Mouse (Mus musculus) cerebellum, adult 11-12 months (tissue): ENCODE data around the gene Rbm19.

ENCODE experiments used
- DNase-seq: peaks from one replicate; pipeline ENCODE4 v3.0.0; 2022

Gene Rbm19

GRCm38 (mm10) chr5:120207492-120207891 lies 91.2 kb downstream of the Rbm19 start:
- DNase-seq = no peak

GRCm38 (mm10) chr5:120210668-120211067 lies 94.4 kb downstream of the Rbm19 start:
- DNase-seq = no peak

GRCm38 (mm10) chr5:120211182-120211581 lies 94.9 kb downstream of the Rbm19 start:
- no peak for DNase-seq

- no peak for DNase-seq
These were observed 98.2 kb downstream of the Rbm19 start for GRCm38 (mm10) chr5:120214511-120214910.

DNA sequence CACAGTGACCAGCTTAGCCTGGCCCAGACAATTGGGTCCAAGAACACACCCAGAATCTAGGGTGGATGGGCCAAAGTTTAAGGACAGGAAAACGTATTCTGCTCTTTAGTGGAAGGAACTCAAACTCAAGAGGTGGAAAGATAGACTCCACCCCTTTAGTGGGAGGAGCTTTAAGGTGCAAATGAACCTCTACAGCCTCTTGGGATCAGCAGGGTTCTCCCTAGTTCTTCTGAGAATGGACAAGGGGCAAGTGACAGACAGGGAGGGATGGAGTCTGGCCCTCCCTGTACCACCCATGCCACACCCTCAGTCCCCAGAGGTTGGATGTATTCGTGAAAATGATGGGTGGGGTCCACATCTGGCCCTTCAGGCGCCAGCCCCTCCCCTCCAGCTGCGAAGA lies 105.0 kb downstream of the Rbm19 start:
- no peak for DNase-seq

GRCm38 (mm10) chr5:120225383-120225782 lies 109.1 kb downstream of the Rbm19 start:
- no peak for DNase-seq

- DNase-seq = no peak
These were observed 112.5 kb downstream of the Rbm19 start for GRCm38 (mm10) chr5:120228613-120229409.

DNA sequence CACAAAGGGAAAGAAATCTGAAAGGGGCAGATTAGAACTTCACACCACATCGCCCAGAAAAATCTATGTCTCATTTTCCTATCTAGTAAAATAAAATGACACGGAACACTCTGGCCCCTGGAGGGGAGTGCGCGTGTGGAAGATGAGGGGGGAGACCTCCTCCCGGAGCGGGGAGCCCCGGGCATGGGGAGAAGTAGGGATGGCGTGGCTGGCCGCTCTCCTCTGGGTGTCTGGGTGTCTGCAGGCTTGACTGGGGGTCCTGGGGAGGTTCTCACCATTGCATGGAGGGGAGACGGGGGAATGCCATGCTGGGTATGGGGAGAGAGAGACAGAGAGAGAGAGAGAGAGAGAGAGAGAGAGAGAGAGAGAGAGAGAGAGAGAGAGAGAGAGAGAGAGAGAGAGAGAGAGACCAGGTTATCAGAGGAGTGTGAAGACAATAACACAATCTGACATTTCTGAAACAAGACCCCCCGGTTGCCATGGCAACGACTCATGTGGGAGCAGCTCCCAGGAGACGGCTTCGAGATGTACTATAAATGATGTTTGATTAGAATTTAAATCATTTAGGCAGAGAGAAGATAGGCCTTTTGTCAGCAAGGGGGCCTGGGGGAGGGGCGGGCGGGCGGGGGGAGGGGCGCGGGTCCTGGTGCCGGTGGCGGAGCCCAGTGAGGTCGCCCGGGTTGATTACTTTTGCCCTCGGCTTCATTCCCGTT lies 115.3 kb downstream of the Rbm19 start:
- DNase-seq = no peak

- DNase-seq = no peak
These were observed 118.9 kb downstream of the Rbm19 start for GRCm38 (mm10) chr5:120235147-120235546.

DNA sequence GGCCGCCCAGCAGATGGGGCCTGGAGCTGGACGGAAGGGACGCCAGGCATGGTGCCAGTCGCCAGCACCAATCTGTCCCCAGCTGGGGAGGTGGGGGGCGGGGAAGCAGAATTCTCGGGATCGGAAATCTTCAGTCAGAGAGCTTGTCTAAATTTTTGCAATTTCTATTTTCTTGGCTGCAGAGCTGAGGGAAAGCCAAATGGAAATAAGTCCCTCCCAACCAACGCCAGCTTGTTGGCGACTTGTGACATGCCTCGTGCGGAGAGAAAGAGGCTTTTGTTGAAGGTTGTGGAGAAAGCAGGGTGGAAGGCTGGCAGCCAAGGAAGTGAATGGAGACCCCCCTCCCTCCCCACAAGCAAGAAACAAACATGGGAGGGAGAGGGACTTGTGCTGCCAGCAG lies 119.3 kb downstream of the Rbm19 start:
- no peak for DNase-seq

GRCm38 (mm10) chr5:120240071-120240470 lies 123.8 kb downstream of the Rbm19 start:
- DNase-seq = no peak

- no peak for DNase-seq
These were observed 129.1 kb downstream of the Rbm19 start for GRCm38 (mm10) chr5:120245336-120245735.
